Mouse (Mus musculus) right cerebral cortex, postnatal 36 days (tissue): ENCODE data around the gene Dlg4.
"Not testable (repeated sequence)": the region's sequence is repeated elsewhere in the genome, so short reads cannot be mapped to it uniquely, and the experiment has no call there.

Experiments used
- DNase-seq, 2 experiments: peaks; one replicate each; pipeline ENCODE4 v3.0.0; 2022; ENCODE audit warnings: low spot score in 2 of 2, mixed read lengths in 1 of 2

Dlg4 gene

GRCm38 (mm10) chr11:69996161-69997061 lies 20.3 kb upstream of the Dlg4 start:
- no peak for DNase-seq

DNA sequence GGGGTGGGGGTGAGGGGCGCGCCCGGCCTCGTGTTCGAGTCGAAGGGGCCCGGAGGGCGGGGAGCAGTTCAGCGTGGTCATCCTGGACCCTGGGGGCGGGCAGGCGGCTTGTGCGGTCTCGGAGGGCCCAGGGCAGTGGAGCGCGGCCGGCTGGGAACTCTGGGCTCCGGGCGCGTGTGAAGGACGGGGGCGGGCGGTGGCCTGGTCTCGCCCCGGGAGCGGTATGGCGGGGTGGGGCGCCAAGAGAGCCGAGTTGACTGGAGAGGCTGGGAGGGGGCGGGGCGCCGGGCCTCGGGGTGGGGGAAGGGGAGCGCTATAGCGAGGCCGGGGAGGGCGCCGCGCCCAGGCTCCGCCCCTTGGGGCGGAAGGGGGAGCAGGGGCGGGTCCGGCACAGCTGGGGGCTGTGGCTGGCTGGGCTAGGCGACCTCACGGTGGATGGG lies 19.7 kb upstream of the Dlg4 start:
- DNase-seq: no peak

DNA sequence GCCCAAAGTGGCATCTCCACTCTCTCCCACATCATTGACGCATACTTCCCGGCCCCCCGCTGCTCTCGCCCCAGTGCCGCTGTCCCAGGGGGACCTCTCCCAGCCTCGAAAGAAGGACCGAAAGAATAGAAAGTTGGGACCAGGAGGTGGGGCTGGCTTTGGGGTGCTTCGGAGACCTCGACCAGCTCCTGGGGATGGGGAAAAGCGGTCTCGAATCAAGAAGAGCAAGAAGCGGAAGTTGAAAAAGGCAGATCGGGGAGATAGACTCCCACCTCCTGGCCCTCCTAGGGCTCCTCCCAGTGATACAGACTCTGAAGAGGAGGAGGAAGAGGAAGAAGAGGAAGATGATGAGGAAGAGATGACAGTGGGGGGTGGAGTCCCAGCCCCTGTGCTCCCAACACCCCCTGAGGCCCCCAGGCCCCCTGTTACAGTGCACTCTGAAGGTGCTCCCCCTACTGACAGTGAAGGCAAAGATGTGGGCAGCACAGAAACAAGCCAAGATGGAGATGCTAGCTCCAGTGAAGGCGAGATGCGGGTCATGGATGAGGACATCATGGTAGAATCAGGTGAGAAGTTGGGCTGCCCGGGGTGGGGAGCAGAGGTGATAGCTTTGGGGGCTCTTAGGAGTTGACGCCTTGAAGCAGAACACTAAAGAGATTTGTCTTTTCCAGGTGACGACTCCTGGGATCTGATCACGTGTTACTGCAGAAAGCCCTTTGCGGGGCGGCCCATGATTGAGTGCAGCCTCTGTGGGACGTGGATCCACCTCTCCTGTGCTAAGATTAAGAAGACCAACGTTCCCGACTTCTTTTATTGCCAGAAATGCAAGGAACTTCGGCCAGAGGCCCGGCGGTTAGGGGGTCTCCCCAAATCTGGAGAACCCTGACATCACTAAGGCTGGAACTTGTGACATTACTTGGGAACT lies 17.9 kb upstream of the Dlg4 start:
- DNase-seq: no peak

DNA sequence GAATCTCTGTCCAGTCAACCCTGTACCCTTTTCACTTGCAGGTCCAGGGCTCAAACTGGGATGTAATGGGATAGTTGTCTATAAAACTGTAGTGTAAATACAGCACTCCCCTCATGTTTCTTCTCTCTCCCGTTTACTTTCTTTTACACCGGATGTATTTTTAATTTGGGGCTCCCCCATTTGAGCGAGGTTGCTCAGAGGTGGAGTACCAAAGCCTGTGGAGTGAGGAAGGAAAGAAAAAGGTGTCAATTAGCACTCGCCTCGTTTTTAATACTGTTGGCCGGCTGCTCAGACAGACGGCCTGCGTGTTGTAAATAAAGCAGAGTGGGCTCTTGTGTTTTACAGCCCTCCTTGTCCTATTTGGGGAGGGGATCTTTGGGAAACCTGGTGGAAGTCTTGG lies 17.1 kb upstream of the Dlg4 start:
- no peak for DNase-seq

DNA sequence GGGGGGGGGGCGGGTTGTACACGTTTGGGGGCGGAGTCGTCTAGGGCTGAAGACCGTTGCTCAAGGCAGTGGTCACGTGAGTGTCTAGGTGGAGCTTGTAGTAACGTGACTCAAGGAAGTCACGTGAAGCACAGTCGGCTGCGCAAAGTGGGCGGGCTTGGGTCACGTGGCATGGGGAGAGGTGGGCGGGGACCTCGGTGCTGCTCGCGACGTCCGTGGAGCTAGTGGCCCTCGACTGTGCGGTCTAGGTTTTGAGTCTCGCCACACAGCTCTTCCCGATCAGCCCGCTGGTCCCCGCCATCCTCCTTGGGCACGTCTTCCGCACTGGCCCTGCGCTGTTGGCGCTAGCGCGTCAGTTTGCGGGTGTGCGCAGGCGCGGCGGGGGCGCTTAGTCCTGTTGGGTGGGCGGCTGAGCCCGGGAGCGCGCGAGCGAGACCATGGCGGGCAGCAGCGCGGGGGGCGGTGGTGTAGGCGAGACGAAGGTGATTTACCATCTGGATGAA lies 16.3 kb upstream of the Dlg4 start, which contains the start of gene Dvl2:
Gene Dvl2 (plus strand): TSS at position 200 of the 503 bp plus-strand sequence.
- peak; percentile 89 to 93 for DNase-seq

DNA sequence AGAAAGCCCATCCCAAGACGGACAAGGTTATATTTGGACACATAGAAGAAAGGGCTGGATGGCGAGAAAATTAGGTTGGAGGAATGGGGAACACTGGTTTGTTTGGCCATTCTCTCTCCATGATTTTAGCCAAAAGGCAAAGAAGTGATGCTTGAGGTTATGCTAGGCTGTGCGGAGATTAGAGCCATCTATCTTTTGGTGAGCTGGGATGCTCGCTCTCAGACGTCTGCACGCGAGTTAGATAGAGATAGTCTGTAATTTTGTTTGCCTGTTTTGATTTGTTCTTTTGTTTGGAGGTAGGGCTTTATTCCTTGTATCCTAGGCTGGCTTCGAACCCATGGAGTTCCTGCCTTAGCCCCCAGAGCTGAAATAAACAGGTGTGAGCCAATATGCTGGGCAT lies 15.6 kb upstream of the Dlg4 start:
- no peak for DNase-seq

DNA sequence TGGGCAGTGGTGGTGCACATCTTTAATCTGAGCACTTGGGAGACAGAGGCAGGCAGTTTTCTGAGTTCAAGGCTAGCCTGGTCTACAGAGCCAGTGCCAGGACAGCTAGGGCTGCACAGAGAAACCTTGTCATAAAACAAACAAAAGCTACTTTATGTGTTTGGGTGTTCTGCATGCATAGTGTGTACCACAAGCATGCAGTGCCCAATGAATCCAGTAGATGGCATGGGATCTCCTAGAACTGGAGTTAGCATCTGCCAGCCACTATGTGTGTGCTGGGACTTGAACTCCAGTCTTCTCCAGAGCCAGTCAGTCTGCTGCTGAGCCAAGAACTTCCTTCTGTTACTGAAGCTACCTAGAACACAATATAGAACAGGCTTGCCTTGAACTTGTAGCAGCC lies 14.9 kb upstream of the Dlg4 start:
- no peak for DNase-seq

DNA sequence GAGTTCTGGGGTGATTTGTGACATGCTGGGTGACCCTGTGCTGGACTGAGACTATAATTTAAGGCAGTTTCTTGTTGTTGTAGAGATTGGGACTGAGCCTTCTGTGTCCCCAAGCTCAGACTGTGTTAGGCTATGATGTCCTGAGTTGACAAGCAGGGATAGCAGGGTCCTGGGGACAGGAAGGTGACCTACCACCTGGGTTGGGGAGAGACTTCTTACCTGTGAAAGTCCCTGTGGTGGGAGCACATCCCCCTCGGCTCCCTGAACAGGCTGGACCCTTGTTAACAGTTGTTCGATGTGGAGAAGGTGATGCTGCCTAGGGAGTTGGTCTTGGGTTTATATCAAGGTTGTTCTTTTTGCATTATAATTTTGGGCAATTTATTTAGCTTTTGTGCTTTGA lies 14.3 kb upstream of the Dlg4 start:
- no peak for DNase-seq

GRCm38 (mm10) chr11:70005521-70005920 lies 11.2 kb upstream of the Dlg4 start:
- no peak for DNase-seq

DNA sequence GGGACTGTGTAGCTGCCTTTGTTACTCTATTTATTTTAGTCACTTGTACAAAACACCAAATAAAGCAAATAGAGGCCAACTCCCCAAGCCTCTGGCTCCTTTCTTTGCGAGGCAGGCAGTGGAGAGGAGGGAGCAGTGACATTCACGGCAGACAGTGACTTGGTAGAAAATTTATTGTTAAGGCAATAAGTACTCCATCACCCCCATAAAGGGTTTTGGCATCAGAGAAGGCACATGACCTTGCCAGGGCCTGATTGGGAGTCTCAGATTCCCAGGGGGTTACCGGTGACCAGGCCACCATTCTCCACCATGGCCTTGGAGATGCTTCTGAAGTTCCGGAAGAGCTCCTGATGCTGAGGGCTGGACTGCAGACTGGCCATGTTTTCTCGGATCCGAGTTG lies 6.7 kb upstream of the Dlg4 start:
- DNase-seq: no peak

DNA sequence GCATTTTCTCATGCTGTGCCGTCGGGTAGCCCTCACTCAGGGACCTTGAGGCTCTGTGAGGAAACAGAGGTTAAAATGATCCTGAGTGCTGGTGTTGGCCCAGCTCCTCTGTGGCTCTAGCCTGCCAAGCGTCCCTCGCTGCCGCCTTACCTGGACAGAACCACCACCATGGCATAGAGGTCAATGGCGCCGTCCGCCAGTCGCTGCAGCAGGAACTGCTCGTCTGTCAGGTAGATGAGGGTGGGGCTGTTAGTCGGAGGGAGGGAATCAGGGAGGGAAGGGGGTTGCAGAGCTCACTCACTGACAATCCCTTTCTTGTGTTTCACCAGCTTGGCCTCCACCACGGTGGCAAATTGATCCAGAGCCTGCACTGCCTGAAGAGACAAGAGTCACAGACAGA lies 6.2 kb upstream of the Dlg4 start:
- DNase-seq: no peak

- no peak for DNase-seq
Observed at GRCm38 (mm10) chr11:70010961-70011360, 5.8 kb upstream of the Dlg4 start.

DNA sequence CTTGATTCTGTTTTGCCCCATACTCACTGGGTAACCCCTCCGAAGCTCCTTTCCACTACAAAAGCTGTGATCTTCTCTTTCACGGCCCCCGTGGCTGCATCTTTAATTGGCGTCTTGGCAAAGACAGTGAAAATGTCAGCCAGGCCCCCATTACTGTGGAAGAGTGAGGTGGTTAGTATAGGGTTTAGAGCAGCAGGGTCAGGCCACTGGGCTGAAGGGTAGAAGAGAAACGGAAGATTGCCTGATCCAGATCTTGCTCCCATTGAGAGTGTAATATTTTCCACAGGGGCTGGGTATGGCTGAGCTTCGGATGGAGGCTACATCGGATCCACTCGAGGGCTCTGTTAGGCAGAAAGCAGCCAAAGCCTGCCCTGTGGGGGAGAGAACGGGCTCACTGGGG lies 3.8 kb upstream of the Dlg4 start:
- DNase-seq: no peak

GRCm38 (mm10) chr11:70013408-70013807 lies 3.3 kb upstream of the Dlg4 start:
- no peak for DNase-seq

- DNase-seq: no peak
Observed at GRCm38 (mm10) chr11:70014051-70014450, 2.7 kb upstream of the Dlg4 start.

- DNase-seq: peak; percentile 84 to 85
Observed at GRCm38 (mm10) chr11:70014880-70015558, 1.7 kb upstream of the Dlg4 start, which contains the start of gene Acadvl. Gene Acadvl, minus strand, starts transcription at chr11:70015411.

DNA sequence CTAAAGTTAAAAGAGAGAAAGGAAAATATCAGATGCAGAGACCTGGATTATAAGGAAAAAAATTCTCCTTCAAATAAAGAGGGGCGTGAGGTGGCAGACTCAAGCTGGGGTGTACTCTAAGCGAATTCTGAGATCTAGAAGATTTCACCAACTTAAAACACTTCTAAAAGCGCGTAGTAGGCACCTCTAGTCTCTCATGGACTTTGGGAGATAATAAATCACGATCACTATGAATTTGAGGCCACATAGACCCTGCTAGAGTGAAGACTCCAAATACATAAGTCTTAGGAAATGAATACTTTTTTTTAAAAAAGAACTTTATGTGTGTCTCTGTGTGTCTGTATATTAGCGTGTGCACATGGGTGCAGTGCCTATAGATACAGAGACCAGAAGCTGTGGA lies 1.1 kb upstream of the Dlg4 start:
- DNase-seq: no peak

- not testable (repeated sequence) for DNase-seq
Observed at GRCm38 (mm10) chr11:70016177-70016576, 565 bp upstream of the Dlg4 start.

GRCm38 (mm10) chr11:70017199-70017767 lies 541 bp downstream of the Dlg4 start:
- no peak for DNase-seq

GRCm38 (mm10) chr11:70018131-70018990 lies 1.6 kb downstream of the Dlg4 start:
- DNase-seq: no peak
